Mouse (Mus musculus): Measurements from ENCODE around the gene Mettl8.
A peak's percentile ranks its signal among the peaks of the same experiment; 100 is the strongest.

The Mettl8 gene

DNA sequence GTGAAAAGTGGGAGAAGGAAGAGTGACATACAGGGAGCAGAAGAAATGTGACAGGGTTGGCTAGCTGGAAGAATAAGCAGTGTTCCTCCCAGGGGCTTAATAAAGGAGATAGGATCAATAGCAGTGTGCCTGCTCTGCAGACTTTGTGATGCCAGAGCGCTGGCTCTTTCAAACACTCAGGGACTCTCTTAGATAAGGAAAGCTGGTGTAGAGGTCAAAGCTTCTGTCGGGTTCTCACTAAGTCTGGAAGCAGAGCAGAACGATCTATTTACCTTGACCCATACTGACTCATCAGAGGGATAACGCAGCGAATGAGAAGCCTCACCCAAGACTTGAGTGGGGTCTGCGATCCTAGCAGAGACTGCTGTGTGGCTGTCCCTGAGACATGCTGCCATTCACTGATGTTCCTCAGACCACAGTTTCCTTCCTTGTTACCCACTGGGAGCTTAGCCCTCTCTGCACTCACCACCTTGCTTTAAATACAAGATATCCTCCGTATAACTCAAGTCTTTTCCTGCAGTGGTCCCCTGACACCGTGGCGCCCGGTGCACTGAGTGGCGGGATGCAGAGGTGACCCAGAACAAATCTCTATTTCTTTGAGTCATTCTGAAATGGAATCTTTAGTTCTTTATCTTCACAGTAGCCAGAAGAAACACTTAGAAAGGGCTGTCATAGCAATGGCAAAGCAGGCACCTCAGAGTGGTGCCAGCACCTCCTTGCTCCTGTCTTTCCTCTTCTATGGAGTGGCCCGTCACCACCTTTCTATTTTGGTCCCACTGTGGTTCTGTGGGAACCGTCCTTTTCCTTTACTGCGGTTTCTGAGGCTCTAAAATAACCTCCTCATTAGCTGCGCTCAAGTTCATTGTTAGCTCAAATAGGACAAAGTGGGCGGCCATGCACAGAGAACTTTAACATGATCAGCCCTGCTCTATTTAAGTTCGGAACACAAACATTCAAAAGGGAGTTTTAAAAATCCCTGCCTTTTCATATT, 65.9 kb downstream of the Mettl8 start:
- DNase-seq (ENCODE audit: low read depth, low spot score): no peak

DNA sequence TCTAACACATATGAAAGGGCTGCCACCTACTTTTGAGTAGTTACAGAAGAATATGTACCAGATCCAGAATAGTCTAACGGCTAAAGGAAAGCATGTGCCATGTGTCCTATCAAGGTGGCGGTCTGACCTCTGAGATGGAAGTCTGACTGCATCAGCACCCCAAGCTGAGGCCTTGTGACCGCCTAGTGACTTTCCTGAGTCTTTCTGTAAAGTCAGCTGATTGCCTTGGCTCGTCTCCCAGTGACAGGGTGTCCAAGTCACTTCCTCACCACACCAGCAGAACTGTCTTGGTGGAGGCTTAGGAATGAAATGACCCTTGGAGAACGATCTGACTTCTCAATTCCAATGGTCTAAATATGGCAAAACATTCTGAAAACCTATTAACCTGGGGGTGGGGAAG, 77.1 kb downstream of the Mettl8 start:
- no peak for DNase-seq (ENCODE audit: low read depth, low spot score)

DNA sequence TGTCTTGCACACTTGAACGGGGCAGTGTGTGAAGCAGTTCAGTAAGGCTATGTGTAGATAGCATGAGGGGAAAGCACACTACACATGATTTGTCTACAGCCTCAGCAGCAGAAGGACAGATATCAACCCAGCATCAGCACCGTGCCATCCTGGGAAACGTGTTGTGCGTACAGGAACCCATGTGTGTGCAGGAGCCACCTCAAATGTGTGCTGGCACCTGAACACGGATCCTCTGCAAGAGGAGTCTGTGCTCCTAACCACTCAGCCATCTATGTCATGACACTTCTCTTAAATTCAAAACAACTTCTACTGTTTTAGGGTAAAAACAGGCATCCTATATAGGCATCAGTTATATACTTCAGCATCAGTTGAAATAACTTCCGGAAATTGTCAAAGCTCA, 80.6 kb downstream of the Mettl8 start:
- no peak for DNase-seq (ENCODE audit: low read depth, low spot score)

DNA sequence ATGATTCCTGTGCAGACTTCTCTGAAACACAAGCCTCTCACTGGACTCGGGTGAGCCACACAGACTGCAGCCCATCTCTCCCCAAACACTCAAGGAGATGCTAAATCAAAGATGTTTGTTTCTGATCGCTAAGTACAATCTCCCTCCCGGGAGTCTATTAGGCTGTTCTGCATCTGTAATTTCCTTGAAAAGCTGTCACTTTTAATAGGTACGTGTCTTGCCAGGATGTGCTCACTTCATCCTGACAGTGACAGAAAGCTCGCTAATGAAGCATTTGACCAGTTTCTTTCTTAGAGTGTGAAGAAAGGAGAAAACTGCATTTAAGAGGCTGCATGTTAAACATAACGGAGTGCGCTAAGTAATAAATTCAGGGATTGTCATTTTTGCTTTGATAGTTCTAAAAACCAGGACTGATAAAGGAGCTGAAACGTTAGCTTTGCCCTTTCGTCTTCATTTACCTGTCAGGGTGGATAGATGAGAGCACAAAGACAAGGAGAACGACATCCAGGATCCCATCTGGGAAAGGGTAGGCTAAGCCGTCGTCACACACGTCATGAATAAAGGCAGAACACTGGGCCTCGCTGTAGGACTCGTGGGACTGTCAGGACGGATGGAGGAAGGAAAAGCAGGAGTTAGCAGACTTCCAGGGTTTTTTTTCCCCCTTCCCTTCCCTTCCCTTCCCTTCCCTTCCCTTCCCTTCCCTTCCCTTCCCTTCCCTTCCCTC, 82.4 kb downstream of the Mettl8 start:
- no peak for DNase-seq (ENCODE audit: low read depth, low spot score)

DNA sequence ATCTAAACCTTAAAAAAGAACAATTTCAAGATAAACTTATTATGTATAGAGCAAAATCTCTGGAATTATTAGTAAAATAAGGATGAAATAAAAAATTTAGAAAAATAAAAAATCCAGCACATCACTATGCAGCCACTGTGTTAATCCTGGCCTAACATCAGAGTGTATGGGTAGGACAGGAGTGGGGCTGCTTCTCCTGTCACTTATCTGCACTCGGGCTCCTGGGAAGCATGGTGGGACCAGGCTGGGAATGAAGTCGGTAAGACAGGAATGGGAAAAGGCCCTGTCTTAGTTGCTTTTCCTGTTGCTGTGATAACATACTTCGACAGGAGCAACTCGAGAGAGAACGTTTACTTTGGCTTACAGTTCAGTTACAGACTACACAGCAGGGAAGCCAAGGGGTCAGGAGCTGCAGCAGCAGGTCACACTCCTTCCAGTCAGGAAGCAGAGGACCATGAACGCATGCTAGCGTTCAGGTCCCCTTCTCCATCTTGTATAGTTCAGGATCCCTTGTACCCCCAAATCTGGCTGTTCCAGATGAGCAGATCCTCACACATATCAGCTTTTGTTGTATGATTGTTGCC, 85.1 kb downstream of the Mettl8 start:
- no peak for DNase-seq (ENCODE audit: low read depth, low spot score)

DNA sequence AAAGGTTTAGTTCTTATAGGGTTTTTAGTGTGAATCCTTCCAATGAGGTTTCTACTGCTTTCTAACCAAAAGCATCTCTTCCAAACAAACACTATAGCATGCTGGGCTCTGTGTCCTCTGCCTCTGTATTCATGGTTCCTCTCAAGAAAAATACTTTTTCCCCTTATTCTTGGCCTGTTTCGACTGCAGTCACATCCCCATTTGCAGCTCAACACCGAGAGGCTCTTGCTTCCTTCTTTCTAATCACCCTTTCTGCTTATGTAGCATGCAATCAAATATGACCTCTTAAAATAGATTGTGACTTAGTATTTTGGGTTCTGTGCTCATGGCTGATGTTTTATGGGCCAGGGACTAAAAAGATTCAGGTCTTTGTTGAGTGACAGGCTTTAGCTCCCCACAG, 87.1 kb downstream of the Mettl8 start:
- DNase-seq (ENCODE audit: low read depth, low spot score): no peak

DNA sequence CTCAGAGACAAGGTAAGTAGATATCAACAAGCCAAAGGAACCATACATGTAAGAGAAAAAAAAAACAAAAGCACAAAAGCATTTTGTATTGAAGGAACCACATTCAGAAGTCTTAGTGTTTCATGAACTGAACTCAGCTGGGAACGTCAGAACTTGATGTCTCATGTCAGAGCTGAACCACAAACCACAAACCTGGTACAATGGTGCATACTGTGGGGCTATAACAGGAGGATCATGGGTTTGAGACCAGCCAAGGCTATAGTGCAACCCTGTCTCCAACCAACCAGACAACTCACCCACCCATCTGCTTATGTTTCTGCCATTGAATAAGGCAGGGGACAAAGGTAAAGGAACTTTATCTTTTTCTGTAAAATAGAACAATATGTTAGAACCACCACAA, 88.2 kb downstream of the Mettl8 start:
- no peak for DNase-seq (ENCODE audit: low read depth, low spot score)

DNA sequence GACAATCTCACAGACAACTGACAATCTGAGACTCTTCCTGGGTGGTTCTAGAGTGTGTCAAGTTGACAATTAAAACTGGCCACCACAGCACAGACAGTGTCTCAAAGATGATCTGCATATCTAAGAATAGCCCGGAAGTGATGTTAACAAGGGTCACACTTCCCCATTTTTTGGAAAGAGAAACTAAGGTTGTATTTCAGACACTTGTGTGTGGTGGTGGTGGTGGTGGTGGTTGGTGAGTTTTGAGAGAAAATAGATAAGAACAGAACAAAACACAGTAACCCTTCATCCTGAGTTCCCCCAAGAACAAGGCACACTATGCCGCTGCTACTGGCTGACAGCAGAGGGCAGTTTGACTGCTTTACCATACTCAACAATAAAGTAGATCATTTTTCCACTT, 90.6 kb downstream of the Mettl8 start:
- DNase-seq (ENCODE audit: low read depth, low spot score): no peak

DNA sequence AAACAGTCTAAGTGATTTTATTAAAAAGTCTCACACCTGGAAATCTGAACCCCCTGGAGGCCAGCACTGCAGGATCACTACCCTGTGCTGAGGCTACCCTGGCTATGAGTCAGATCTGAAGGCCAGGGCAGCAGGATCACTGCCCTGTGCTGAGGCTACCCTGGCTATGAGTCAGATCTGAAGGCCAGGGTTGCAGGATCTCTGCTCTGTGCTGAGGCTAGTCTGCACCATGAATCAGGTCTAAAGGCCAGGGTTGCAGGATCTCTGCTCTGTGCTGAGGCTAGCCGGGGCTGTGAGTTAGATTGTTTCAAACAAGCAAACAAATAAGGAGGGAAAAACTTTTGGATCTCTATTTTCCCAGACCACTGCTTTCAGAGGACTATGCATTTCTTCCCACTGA, 92.5 kb downstream of the Mettl8 start:
- no peak for DNase-seq (ENCODE audit: low read depth, low spot score)

DNA sequence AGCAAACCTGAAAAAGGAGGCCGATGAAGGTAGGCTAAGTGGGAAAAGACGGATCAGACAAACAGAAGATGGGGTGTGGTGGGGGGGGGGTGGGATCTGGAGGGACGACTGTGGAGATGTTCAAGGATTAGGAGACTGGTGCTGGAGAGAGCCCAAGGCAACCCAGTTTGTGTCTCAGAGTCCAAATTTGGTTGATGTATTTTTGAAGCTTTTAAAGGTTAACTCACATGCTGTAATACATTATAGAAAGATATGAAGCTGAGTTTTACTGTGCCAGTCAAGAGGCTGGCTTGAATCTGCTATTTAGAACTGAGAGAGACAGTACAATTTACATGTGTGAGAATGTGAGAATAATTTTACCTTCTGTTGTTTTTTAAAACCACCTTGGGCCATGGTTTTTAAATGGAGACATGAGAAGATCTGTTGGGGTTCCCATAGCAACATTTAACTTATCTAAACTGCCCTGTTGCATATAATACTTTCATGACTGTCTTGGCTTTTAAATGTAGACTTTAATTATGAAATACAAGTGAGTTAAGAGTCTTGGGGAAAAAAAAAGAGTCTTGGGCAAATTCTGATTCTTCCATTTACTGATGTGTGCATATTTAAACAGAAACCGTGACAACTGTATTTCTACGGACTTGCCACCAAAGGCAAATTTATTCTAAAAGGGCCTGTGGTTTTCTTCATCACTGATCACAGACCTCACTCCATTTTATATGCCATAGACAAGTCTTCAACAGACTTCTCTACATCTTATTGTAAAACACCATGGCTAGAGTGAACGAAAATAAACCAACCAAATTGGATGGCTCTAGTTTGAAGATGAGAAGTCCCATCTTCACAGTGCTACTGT, 94.1 kb downstream of the Mettl8 start:
- no peak for DNase-seq (ENCODE audit: low read depth, low spot score)

DNA sequence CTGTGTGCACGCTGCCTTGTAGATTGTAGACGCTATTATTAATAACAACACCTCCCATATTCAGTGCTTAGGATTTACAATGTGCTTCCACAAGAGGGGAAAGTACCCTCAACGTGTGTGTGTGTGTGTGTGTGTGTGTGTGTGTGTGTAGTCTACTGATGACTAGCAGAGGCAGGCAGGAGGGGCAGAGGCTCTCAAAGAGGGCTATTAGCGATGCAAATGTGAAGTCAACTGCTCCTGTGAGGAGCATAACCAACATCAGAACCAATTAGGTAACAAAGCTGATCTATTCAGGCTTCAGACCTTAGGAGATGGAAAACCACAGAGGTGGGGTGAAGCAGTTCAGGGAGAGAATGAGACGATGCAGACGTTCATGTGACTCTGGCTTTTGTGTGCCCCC, 95.3 kb downstream of the Mettl8 start:
- peak; percentile 10 for DNase-seq (ENCODE audit: low read depth, low spot score)

DNA sequence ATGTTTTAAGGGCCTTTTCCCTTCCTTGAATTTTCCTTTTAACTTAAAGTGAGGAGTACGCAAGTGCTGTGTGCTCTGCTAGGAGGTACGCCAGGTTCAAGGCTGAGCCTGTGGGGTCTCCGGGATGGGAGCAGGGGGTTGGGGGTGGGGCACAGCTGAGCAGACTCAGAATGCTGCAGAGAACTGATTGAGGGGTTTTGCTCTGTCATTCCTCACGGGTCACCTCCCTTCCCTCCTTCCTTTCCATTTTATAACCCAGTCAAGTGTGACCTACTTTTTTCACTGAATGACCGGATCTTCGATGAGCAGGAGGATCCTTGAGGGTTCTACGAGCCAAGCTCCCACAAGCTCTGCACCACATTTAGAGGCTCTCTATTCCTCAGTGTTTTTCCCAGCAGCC, 96.0 kb downstream of the Mettl8 start:
- no peak for DNase-seq (ENCODE audit: low read depth, low spot score)

DNA sequence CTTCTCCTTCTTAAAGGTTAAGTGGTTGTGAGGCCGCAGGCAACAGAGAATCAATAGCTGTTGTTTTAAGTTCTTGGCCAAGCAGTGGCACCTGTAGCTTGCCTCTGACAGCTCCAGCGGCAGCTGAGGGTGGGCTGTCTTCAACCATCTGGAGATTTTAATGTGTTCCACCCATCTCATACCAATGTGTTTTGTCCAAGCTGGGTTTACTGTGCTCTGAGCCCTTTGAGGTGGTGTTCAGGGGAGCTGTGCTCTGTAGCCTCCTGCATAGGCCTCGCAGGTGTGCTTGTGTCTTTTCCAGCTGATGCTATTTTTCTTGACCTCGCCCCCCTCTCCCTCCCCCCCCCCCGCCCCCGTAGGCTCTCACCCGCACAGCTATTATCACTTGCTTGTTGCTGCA, 96.8 kb downstream of the Mettl8 start:
- DNase-seq (ENCODE audit: low read depth, low spot score): no peak

DNA sequence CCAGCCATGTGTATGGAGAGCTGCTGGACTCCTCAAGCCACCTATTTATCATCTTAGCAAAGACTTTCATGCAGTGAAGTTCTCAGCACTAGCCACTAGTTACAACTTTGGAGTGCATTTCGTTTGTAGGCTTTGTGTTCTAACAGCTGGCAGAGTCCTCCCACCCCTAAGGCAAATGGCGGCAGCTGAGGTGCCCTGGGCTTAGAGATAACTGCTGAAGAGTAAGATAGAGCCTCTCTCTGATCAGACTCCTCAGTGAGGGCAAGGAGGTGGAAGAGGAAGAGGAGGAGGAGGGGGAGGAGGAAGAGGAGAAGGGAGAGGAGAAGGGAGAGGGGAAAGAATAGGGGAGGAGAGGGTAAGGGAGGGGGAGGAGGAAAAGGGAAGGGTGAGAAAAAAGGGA, 101.8 kb downstream of the Mettl8 start:
- no peak for DNase-seq (ENCODE audit: low read depth, low spot score)

DNA sequence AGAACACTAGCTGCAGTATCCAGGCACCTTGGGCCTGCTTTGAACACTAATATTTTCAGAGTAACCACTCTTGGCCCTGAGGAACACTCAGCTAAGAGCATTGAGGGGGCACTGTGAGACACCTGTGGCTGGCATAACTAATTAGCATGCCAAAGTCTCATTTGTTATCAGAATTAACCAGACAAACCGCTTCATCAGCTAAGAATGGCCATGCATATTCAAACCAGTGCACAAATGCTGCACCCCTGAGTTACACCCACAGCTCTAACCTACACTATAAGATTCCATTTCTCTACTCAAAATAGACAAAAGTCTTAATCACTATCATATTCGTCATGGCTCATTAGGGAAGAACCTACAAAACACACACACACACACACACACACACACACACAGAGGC, 103.4 kb downstream of the Mettl8 start:
- DNase-seq (ENCODE audit: low read depth, low spot score): no peak

DNA sequence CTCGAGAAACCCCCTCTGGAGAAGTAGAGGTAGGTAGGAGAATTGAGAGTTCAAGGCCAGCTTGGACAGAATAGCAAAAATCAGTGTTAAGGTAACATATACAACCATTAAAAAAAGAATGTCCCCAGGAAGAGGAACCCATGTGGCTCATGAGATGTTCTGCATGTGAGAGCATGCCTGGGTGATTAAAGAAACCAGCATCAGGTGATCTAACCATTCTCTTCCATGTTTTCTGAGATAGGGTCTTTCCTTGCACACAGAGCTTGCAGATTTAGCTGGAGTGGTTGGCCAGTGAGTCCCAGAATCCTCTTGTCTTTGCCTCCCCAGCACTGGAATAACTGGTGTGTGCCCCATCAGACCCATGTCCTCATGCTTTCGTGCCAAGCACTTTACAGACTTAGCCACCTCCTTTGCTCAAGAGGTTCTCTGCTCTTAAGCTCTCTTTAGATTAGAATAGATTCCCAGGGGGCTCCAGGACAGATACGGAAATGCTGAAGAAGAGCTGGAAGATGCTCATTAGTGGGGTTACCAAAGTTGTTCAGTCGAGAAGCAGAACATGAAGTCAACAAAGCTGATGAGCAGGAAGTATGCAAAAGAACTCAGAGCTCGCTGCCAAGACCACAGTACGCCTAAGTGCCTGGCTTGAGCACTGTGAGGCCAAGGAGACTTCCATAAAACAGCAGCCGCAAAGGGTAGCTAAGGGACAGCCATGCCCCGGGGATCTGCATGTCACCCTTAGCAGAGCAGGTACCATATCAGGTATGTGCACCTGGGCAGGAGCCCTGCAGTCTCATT, 110.7 kb downstream of the Mettl8 start:
- DNase-seq (ENCODE audit: low read depth, low spot score): no peak

DNA sequence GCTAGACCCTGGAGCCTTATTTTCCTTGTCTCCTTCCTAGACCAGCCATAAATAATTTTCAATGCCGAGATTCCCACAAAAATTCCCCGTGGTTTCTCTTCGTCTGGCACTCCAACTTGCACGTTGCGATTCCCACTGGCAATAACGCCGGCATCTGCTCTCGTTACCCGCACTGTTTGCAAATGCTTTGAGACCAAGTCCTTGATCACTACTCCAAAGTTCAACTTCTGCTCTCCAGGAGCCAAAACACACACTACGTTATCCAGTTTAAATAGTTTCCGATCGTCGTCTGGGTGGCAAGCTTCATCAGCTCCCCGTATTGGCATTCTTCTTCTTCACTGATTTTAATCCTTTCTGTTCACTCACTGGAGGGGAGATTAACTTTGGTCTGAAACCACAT, 114.6 kb downstream of the Mettl8 start:
- DNase-seq (ENCODE audit: low read depth, low spot score): no peak

DNA sequence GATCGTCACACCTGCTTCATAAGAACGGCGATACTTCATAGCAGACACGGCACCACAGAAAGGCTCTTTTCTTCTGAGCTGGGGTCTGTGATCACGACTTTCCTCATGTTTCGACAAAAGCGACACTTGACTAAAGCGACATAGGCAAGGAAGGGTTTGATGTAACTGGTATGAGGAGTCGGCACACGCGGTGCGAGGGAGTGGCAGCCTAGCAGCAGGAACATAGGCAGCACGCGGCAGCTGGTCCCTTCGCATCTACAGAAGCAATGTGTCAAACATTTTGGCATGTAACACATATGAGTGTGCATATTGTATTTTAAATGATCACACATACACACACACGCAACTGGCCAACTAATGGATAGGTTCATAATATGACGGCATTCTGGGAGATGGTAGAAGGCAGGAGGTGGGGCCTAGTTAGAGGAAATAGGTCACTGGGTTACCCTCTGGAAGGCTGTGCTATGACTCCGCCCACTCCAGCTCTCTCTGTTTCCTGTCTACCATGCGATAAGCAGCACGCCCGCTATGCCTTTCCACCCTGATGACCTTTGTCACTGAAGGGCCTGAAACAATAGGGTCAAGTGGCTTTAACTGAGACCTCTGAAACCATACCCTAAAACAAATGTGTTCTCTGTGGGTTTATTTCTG, 116.4 kb downstream of the Mettl8 start:
- DNase-seq (ENCODE audit: low read depth, low spot score): peak; percentile 62

DNA sequence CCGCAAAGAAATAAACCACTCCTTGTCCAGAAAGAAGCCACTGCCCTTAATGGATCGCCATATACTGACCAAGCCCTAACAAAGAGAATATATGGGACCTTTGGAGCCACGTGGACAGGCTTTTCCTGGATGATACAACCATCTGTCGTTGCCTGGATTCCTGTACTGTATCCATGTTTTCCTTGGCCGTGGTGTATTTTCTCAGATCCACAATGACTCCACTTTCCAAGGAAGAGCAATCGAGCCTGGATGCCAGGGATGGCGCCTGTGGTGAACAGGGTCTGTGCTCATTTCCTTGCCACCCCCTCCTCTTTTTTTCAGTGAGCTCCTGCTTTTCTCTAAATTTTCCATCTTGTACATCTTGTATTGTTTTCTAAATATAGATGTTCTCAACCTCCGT, 120.6 kb downstream of the Mettl8 start:
- DNase-seq (ENCODE audit: low read depth, low spot score): no peak

DNA sequence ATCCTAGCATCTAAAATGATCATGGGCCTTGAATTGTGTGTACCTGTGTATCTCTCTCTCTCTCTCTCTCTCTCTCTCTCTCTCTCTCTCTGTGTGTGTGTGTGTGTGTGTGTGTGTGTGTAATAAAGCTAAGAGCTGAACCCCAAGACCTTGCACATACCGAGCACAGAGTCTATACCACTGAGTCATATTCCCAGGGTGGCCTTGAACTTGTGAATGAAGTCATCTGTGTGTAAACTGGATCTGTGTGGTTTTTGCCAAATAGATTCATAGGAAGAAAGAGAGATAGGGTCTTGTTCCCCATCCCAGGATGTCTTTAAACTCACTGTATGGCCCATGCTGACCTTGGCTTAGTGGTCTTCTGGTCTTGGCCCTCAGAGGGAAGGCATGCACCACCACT, 121.9 kb downstream of the Mettl8 start:
- no peak for DNase-seq (ENCODE audit: low read depth, low spot score)

All from ZHBTc4 (cell line).